Mouse (Mus musculus) heart, embryonic 12.5 days (tissue): ENCODE measurements around the gene Clec2i. TPM values are rescaled to one million over a fixed set of nuclear protein-coding genes. Genes with fewer than 3 reads are reported as not detected.
A peak's percentile ranks its signal among the peaks of the same experiment; 100 is the strongest.
"Not testable (repeated sequence)": the region's sequence is repeated elsewhere in the genome, so short reads cannot be mapped to it uniquely, and the experiment has no call there.

Experiments
- ATAC-seq: fragments of 200-750 bp; cut with Nextera tagmentation; 2 replicates; pipeline ENCODE4 v1.8.0; 2017; ENCODE audit warnings: moderate TSS enrichment, moderate library complexity; ENCODE audit not compliant: insufficient number of reproducible peaks, low FRiP score
- H3K27ac ChIP-seq: fragments of 300-500 bp; sonication (generic); 2 replicates; pipeline ENCODE4 v1.5.1; 2016; ENCODE audit warnings: mild to moderate bottlenecking, moderate library complexity; ENCODE audit not compliant: poor library complexity, severe bottlenecking
- H3K27me3 ChIP-seq: fragments of 300-500 bp; sonication (generic); replicated peaks from 2 replicates; pipeline ENCODE4 v1.6.1; 2016; ENCODE audit warnings: mild to moderate bottlenecking, moderate library complexity
- H3K36me3 ChIP-seq: fragments of 300-500 bp; sonication (generic); 2 replicates; pipeline ENCODE4 v1.6.1; 2016; ENCODE audit warnings: mild to moderate bottlenecking, moderate library complexity
- H3K4me1 ChIP-seq: fragments of 300-500 bp; sonication (generic); replicated peaks from 2 replicates; pipeline ENCODE4 v1.6.1; 2016; ENCODE audit warnings: mild to moderate bottlenecking
- H3K4me2 ChIP-seq: fragments of 300-500 bp; sonication (generic); 2 replicates; pipeline ENCODE4 v1.6.1; 2016; ENCODE audit warnings: mild to moderate bottlenecking, moderate library complexity
- H3K4me3 ChIP-seq: fragments of 300-500 bp; sonication (generic); 2 replicates; pipeline ENCODE4 v1.5.1; 2016; ENCODE audit warnings: mild to moderate bottlenecking
- H3K9ac ChIP-seq: fragments of 300-500 bp; sonication (generic); 2 replicates; pipeline ENCODE4 v1.6.1; 2016; ENCODE audit warnings: mild to moderate bottlenecking, moderate library complexity
- H3K9me3 ChIP-seq: fragments of 300-500 bp; sonication (generic); replicated peaks from 2 replicates; pipeline ENCODE4 v1.6.1; 2016; ENCODE audit warnings: mild to moderate bottlenecking, moderate library complexity
- WGBS: fragments of 180-500 bp; shearing (Covaris S2); methylation state at CpG from one replicate; pipeline ENCODE4 v1.1.7; 2016; 5-methylcytosine and 5-hydroxymethylcytosine counted together
- polyA plus RNA-seq: library from polyadenylated mRNA; unstranded; fragments of >200 nt; fragmentation: Nextera tagmentation; extraction: Ambion mirVana; gene quantifications from 2 replicates; pipeline ENCODE4 v1.2.1, GENCODE M21; 2016

The Clec2i gene
- not detected in 2 replicates for polyA plus RNA-seq

GRCm38 (mm10) chr6:128887091-128887790 lies at the start of gene Clec2i:
Gene Clec2i, plus strand, starts transcription at chr6:128887588.
- not testable (repeated sequence) for H3K4me2 ChIP-seq, H3K9ac ChIP-seq, H3K27ac ChIP-seq, H3K36me3 ChIP-seq, H3K4me1 ChIP-seq, H3K9me3 ChIP-seq, H3K4me3 ChIP-seq, H3K27me3 ChIP-seq, ATAC-seq
- 72% methylated on average over 6 of the region's 6 CpGs for WGBS

- H3K4me1 ChIP-seq, result peaks cover 14% of the 10 kb centered on the region
- peak overlapping the region; percentile 71 for H3K4me3 ChIP-seq
- H3K9me3 ChIP-seq, result no peaks in the 10 kb centered on the region
- under 1% methylated on average over 49 of the region's 49 CpGs for WGBS
- peak overlapping the region; percentile 88 for H3K27ac ChIP-seq
- H3K36me3 ChIP-seq, result no peaks in the 10 kb centered on the region
- peak; percentile 63 for ATAC-seq
- H3K4me2 ChIP-seq, result peak overlapping the region; percentile 90
- H3K9ac ChIP-seq, result peak overlapping the region; percentile 85
- H3K27me3 ChIP-seq, result no peaks in the 10 kb centered on the region
Measured at GRCm38 (mm10) chr6:128838342-128839265, 48.8 kb upstream of the Clec2i start.

GRCm38 (mm10) chr6:128839266-128839771 lies 48.1 kb upstream of the Clec2i start:
- H3K9me3 ChIP-seq, result no peaks in the 10 kb centered on the region
- peak overlapping the region; percentile 71 for H3K4me3 ChIP-seq
- H3K27me3 ChIP-seq, result no peaks in the 10 kb centered on the region
- peak overlapping the region; percentile 90 for H3K4me2 ChIP-seq
- H3K36me3 ChIP-seq, result no peaks in the 10 kb centered on the region
- WGBS, result under 1% methylated on average over 17 of the region's 17 CpGs
- H3K27ac ChIP-seq, result peak overlapping the region; percentile 76
- H3K4me1 ChIP-seq, result peaks cover 17% of the 10 kb centered on the region
- H3K9ac ChIP-seq, result peak overlapping the region; percentile 85
- ATAC-seq, result peak; percentile 44

- WGBS, result 62% methylated on average over 7 of the region's 7 CpGs
- H3K9ac ChIP-seq, result no peak overlapping the region
Measured at GRCm38 (mm10) chr6:128839921-128840320, 47.5 kb upstream of the Clec2i start.

GRCm38 (mm10) chr6:128840669-128841068 lies 46.7 kb upstream of the Clec2i start:
- not testable (repeated sequence) for H3K36me3 ChIP-seq, H3K27ac ChIP-seq, H3K4me3 ChIP-seq, ATAC-seq, H3K9ac ChIP-seq, H3K4me2 ChIP-seq, H3K27me3 ChIP-seq, H3K9me3 ChIP-seq
- whole genome bisulfite sequencing, result 73% methylated on average over 3 of the region's 3 CpGs
- H3K4me1 ChIP-seq, result peaks cover 24% of the 10 kb centered on the region

More at GRCm38 (mm10) chr6:128839921-128840320, 47.5 kb upstream of the Clec2i start:
- H3K27me3 ChIP-seq, result no peaks in the 10 kb centered on the region
- ATAC-seq, result no peak
- H3K4me1 ChIP-seq, result peaks cover 21% of the 10 kb centered on the region
- H3K36me3 ChIP-seq, result no peaks in the 10 kb centered on the region
- H3K4me3 ChIP-seq, result peak overlapping the region; percentile 71; the same call in 1 of the 2 replicates
- H3K27ac ChIP-seq, result no peak overlapping the region
- peak overlapping the region; percentile 90 for H3K4me2 ChIP-seq
- H3K9me3 ChIP-seq, result no peaks in the 10 kb centered on the region

- no peaks in the 10 kb centered on the region for H3K27me3 ChIP-seq
- H3K4me1 ChIP-seq, result peaks cover 24% of the 10 kb centered on the region
- H3K27ac ChIP-seq, result no peak overlapping the region
- 34% methylated on average over 4 of the region's 4 CpGs for WGBS
- H3K4me2 ChIP-seq, result peak overlapping the region; percentile 85
- no peaks in the 10 kb centered on the region for H3K9me3 ChIP-seq
- ATAC-seq, result no peak
- H3K36me3 ChIP-seq, result no peaks in the 10 kb centered on the region
- no peak overlapping the region for H3K9ac ChIP-seq
- peak overlapping the region; percentile 97 for H3K4me3 ChIP-seq
Measured at GRCm38 (mm10) chr6:128841327-128842089, 45.9 kb upstream of the Clec2i start.

GRCm38 (mm10) chr6:128842356-128842944 lies 44.9 kb upstream of the Clec2i start:
- Histone ChIP-seq H3K9ac (peak overlapping the region; percentile 93), H3K27ac (peak overlapping the region; percentile 85), H3K9me3 (no peaks in the 10 kb centered on the region), H3K27me3 (no peaks in the 10 kb centered on the region), H3K36me3 (no peaks in the 10 kb centered on the region), H3K4me3 (peak overlapping the region; percentile 97), H3K4me2 (peak overlapping the region; percentile 85), H3K4me1 (peaks cover 24% of the 10 kb centered on the region)
- WGBS, result 1% methylated on average over 20 of the region's 20 CpGs
- no peak for ATAC-seq

GRCm38 (mm10) chr6:128842945-128843478 lies 44.4 kb upstream of the Clec2i start:
- Histone ChIP-seq H3K4me3 (peak overlapping the region; percentile 97), H3K9me3 (no peaks in the 10 kb centered on the region), H3K36me3 (no peaks in the 10 kb centered on the region), H3K27ac (peak overlapping the region; percentile 89), H3K4me2 (peak overlapping the region; percentile 85), H3K27me3 (no peaks in the 10 kb centered on the region), H3K4me1 (peaks cover 24% of the 10 kb centered on the region), H3K9ac (peak overlapping the region; percentile 93)
- under 1% methylated on average over 44 of the region's 44 CpGs for WGBS
- ATAC-seq, result peak; percentile 83

- no peaks in the 10 kb centered on the region for H3K27me3 ChIP-seq
- peak overlapping the region; percentile 97 for H3K4me3 ChIP-seq
- peak overlapping the region; percentile 82 for H3K9ac ChIP-seq
- no peaks in the 10 kb centered on the region for H3K9me3 ChIP-seq
- peak overlapping the region; percentile 89 for H3K27ac ChIP-seq
- H3K36me3 ChIP-seq, result no peaks in the 10 kb centered on the region
- peaks cover 24% of the 10 kb centered on the region for H3K4me1 ChIP-seq
- peak; percentile 34 for ATAC-seq
- under 1% methylated on average over 22 of the region's 22 CpGs for WGBS
- peak overlapping the region; percentile 85 for H3K4me2 ChIP-seq
Measured at GRCm38 (mm10) chr6:128843479-128843992, 43.9 kb upstream of the Clec2i start.

GRCm38 (mm10) chr6:128844131-128844530 lies 43.3 kb upstream of the Clec2i start:
- peak overlapping the region; percentile 97 for H3K4me3 ChIP-seq
- no peaks in the 10 kb centered on the region for H3K9me3 ChIP-seq
- H3K4me1 ChIP-seq, result peaks cover 24% of the 10 kb centered on the region
- no peaks in the 10 kb centered on the region for H3K27me3 ChIP-seq
- H3K27ac ChIP-seq, result no peak overlapping the region
- WGBS, result 26% methylated on average over 8 of the region's 8 CpGs
- no peaks in the 10 kb centered on the region for H3K36me3 ChIP-seq
- H3K9ac ChIP-seq, result no peak overlapping the region
- H3K4me2 ChIP-seq, result peak overlapping the region; percentile 85
- no peak for ATAC-seq
